Mouse (Mus musculus) hindbrain, embryonic 11.5 days (tissue): ENCODE results near the gene Habp4. TPM values are rescaled to one million over a fixed set of nuclear protein-coding genes. Genes with fewer than 3 reads are reported as not detected.
A peak's percentile ranks its signal among the peaks of the same experiment; 100 is the strongest.

ENCODE experiments used
- ATAC-seq: fragments of 200-750 bp; cut with Nextera tagmentation; 2 replicates; pipeline ENCODE4 v1.8.0; 2017; ENCODE audit warnings: mild to moderate bottlenecking, moderate TSS enrichment, moderate library complexity; ENCODE audit not compliant: low FRiP score
- DNase-seq: peaks from one replicate; pipeline ENCODE4 v3.0.0-alpha.2; 2015; ENCODE audit warnings: low spot score
- H3K27ac ChIP-seq: fragments of 300-500 bp; sonication (generic); 2 replicates; pipeline ENCODE4 v1.5.1; 2014; ENCODE audit warnings: mild to moderate bottlenecking, low read depth, low read length
- H3K27me3 ChIP-seq: fragments of 300-500 bp; sonication (generic); 2 replicates; pipeline ENCODE4 v1.6.1; 2014; ENCODE audit warnings: mild to moderate bottlenecking, low read length, moderate library complexity, mixed read lengths; ENCODE audit not compliant: control insufficient read depth, insufficient read depth
- H3K36me3 ChIP-seq: fragments of 300-500 bp; sonication (generic); 2 replicates; pipeline ENCODE4 v1.6.1; 2014; ENCODE audit warnings: mild to moderate bottlenecking, low read length, moderate library complexity, mixed read lengths; ENCODE audit not compliant: control insufficient read depth, insufficient read depth
- H3K4me1 ChIP-seq: fragments of 300-500 bp; sonication (generic); replicated peaks from 2 replicates; pipeline ENCODE4 v1.6.1; 2014; ENCODE audit warnings: low read length, mixed read lengths; ENCODE audit not compliant: control insufficient read depth, insufficient read depth
- H3K4me2 ChIP-seq: fragments of 300-500 bp; sonication (generic); replicated peaks from 2 replicates; pipeline ENCODE4 v1.6.1; 2014; ENCODE audit warnings: mild to moderate bottlenecking, low read depth, low read length
- H3K4me3 ChIP-seq: fragments of 300-500 bp; sonication (generic); 2 replicates; pipeline ENCODE4 v1.5.1; 2014; ENCODE audit warnings: low read depth, low read length
- H3K9ac ChIP-seq: fragments of 300-500 bp; sonication (generic); 2 replicates; pipeline ENCODE4 v1.6.1; 2014; ENCODE audit warnings: low read depth, low read length
- H3K9me3 ChIP-seq: fragments of 300-500 bp; sonication (generic); 2 replicates; pipeline ENCODE4 v1.6.1; 2016; ENCODE audit warnings: low read length; ENCODE audit not compliant: control insufficient read depth
- WGBS: fragments of 180-500 bp; shearing (Covaris S2); extraction: QIAGEN DNeasy Blood & Tissue Kit; methylation state at CpG from one replicate; pipeline ENCODE4 v1.1.7; 2014; 5-methylcytosine and 5-hydroxymethylcytosine counted together
- polyA plus RNA-seq: library from polyadenylated mRNA; unstranded; fragments of >200 nt; fragmentation: Nextera tagmentation; extraction: Ambion mirVana; gene quantifications from 2 replicates; pipeline ENCODE4 v1.2.1, GENCODE M21; 2014

The Habp4 gene
- polyA plus RNA-seq, 1 experiment from 2014 or later = 30.3 TPM

DNA sequence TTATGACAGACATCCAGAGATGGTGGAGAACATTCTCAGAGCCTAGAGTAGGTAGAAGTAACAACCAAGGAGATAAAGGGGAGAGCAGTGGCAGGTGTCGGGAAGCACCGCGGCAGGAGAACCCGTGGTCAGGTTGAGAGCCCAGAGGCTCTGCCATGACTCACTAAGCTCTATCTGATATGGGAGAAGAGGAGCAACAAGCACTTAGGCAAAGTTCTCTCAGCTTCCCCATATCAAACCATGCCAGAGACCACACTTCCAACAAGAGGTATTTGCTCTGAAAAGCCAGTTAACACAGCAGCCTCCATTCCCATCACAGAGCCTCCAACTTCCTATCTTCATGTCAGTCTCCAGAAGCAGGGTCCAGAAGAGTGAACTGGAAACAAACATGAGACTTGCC lies 39.3 kb downstream of the Habp4 start:
- Histone ChIP-seq H3K4me2 (no peak overlapping the region), H3K4me3 (no peak overlapping the region), H3K36me3 (no peaks in the 10 kb centered on the region), H3K27me3 (no peaks in the 10 kb centered on the region), H3K9ac (no peak overlapping the region), H3K9me3 (no peaks in the 10 kb centered on the region), H3K27ac (no peak overlapping the region), H3K4me1 (no peaks in the 10 kb centered on the region)
- DNase-seq (no peak), ATAC-seq (no peak)
- 96% methylated on average over 4 of the region's 4 CpGs for WGBS

DNA sequence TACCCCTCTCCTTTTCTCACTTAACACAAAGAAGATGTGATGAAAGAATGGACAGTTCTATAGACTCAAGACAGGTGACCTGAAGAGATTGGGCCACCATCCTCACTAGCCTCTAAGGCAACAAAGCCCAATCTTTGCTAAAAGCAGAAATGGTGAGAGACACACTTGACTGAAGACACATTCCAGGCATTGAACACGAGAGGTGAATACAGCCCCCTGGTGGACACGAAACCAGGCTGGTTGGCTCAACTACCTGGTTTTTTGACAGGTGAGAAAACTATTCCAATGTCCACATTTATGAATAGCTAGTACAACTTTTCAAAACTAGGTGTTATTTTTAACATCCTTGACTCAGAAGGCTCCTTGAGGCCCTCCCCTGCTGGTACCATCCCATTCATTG lies 43.1 kb downstream of the Habp4 start:
- H3K4me3 ChIP-seq = no peak overlapping the region
- H3K27me3 ChIP-seq = no peaks in the 10 kb centered on the region
- no peaks in the 10 kb centered on the region for H3K9me3 ChIP-seq
- H3K4me1 ChIP-seq = no peaks in the 10 kb centered on the region
- 74% methylated on average over 2 of the region's 2 CpGs for WGBS
- no peaks in the 10 kb centered on the region for H3K36me3 ChIP-seq
- H3K27ac ChIP-seq = no peak overlapping the region
- H3K4me2 ChIP-seq = no peak overlapping the region
- H3K9ac ChIP-seq = no peak overlapping the region
- DNase-seq = peak; percentile 11
- no peak for ATAC-seq

DNA sequence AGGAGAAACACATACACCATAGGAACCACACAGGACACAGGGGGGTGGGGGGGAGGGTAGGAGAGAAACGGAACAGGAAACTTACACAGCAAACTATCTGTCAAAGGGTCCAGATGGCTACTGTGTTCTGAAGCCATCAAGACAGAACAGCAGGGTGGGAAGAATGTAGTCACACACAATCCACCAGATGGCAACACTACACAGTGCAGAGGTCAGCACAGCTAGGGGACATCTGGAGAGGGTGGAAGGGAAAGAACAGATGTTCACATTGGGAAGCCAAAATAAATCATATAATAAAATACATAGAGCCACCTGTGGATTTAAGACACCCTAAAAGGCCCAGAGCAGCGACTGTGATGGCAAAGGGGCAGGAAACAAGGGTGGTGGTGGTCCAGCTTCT lies 43.6 kb downstream of the Habp4 start:
- no peak overlapping the region for H3K27ac ChIP-seq
- H3K9me3 ChIP-seq = no peaks in the 10 kb centered on the region
- ATAC-seq (peak; percentile 89), DNase-seq (peak; percentile 49)
- H3K4me3 ChIP-seq = no peak overlapping the region
- no peaks in the 10 kb centered on the region for H3K27me3 ChIP-seq
- H3K9ac ChIP-seq = no peak overlapping the region
- H3K4me2 ChIP-seq = no peak overlapping the region
- 33% methylated on average over 2 of the region's 2 CpGs for WGBS
- no peaks in the 10 kb centered on the region for H3K36me3 ChIP-seq
- H3K4me1 ChIP-seq = no peaks in the 10 kb centered on the region

DNA sequence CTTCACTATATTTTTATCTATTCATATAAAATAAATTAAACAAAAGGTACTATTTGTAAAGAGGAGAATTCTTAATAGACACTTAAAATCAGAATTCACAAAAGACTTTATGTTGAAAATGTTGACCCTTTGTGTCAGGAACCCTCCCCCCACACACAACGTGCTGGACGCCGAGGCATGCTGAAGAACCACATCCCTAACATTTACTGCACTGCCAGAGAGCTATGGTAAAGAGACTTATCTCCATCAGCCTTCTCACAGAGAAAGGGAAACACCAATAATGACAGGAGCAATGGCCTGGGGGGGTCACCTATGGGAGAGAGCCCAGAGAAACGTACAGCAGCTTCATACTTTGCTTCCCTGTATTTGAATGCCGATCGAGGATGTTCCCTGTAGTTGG lies 46.5 kb downstream of the Habp4 start:
- no peak overlapping the region for H3K9ac ChIP-seq
- no peak overlapping the region for H3K4me3 ChIP-seq
- no peak overlapping the region for H3K27ac ChIP-seq
- 91% methylated on average over 6 of the region's 6 CpGs for WGBS
- ATAC-seq (no peak), DNase-seq (no peak)
- H3K36me3 ChIP-seq = no peaks in the 10 kb centered on the region
- H3K27me3 ChIP-seq = no peaks in the 10 kb centered on the region
- H3K9me3 ChIP-seq = no peaks in the 10 kb centered on the region
- no peak overlapping the region for H3K4me2 ChIP-seq
- H3K4me1 ChIP-seq = no peaks in the 10 kb centered on the region

GRCm38 (mm10) chr13:64211995-64212603 lies 50.5 kb downstream of the Habp4 start:
- H3K4me3 ChIP-seq = no peak overlapping the region
- H3K9me3 ChIP-seq = no peaks in the 10 kb centered on the region
- no peaks in the 10 kb centered on the region for H3K36me3 ChIP-seq
- no peak for DNase-seq
- no peak overlapping the region for H3K4me2 ChIP-seq
- H3K4me1 ChIP-seq = no peaks in the 10 kb centered on the region
- ATAC-seq = no peak
- H3K9ac ChIP-seq = no peak overlapping the region
- H3K27ac ChIP-seq = no peak overlapping the region
- H3K27me3 ChIP-seq = no peaks in the 10 kb centered on the region
- 88% methylated on average over 5 of the region's 5 CpGs for WGBS

- Histone ChIP-seq H3K4me2 (no peak overlapping the region), H3K27me3 (no peaks in the 10 kb centered on the region), H3K4me3 (no peak overlapping the region), H3K9me3 (no peaks in the 10 kb centered on the region), H3K36me3 (no peaks in the 10 kb centered on the region), H3K4me1 (no peaks in the 10 kb centered on the region), H3K27ac (no peak overlapping the region), H3K9ac (no peak overlapping the region)
- DNase-seq (no peak), ATAC-seq (no peak)
- 99% methylated on average over 5 of the region's 5 CpGs for WGBS
Measured at GRCm38 (mm10) chr13:64214891-64215290, 53.3 kb downstream of the Habp4 start.

- no peak for ATAC-seq
- Histone ChIP-seq H3K36me3 (no peaks in the 10 kb centered on the region), H3K4me3 (no peak overlapping the region), H3K9ac (no peak overlapping the region), H3K27ac (no peak overlapping the region), H3K4me1 (no peaks in the 10 kb centered on the region), H3K4me2 (no peak overlapping the region), H3K9me3 (no peaks in the 10 kb centered on the region), H3K27me3 (no peaks in the 10 kb centered on the region)
- 96% methylated on average over 3 of the region's 3 CpGs for WGBS
- no peak for DNase-seq
Measured at GRCm38 (mm10) chr13:64225738-64226137, 64.1 kb downstream of the Habp4 start.

- Histone ChIP-seq H3K9ac (no peak overlapping the region), H3K4me1 (no peaks in the 10 kb centered on the region), H3K27ac (no peak overlapping the region), H3K4me2 (no peak overlapping the region), H3K9me3 (no peaks in the 10 kb centered on the region), H3K36me3 (no peaks in the 10 kb centered on the region), H3K4me3 (no peak overlapping the region), H3K27me3 (no peaks in the 10 kb centered on the region)
- WGBS = 92% methylated on average over 4 of the region's 4 CpGs
- DNase-seq = no peak
- ATAC-seq = no peak
Measured at GRCm38 (mm10) chr13:64226725-64227124, 65.1 kb downstream of the Habp4 start.

DNA sequence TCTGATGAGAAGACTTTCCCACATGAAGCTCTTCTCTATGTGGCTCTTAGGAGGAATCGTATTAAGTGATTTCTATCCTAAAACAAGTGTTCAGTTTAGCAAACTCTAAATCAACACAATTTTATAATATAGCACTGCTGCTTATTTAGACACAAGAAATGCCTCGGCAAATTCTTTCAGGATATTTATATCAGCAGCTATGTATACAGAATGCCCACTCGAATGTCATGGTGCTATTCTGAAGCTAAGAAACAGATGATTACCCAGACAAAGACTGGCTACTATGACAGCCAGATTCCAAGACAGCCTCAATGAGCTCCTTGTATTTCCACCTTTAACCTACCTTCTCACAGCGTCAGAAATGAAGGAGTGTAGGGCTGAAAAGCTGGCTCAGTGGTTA lies 71.5 kb downstream of the Habp4 start:
- ATAC-seq = no peak
- H3K27me3 ChIP-seq = no peaks in the 10 kb centered on the region
- 83% methylated on average over 4 of the region's 4 CpGs for WGBS
- no peak overlapping the region for H3K4me3 ChIP-seq
- DNase-seq = no peak
- no peak overlapping the region for H3K9ac ChIP-seq
- no peak overlapping the region for H3K27ac ChIP-seq
- H3K36me3 ChIP-seq = no peaks in the 10 kb centered on the region
- H3K9me3 ChIP-seq = no peaks in the 10 kb centered on the region
- H3K4me1 ChIP-seq = no peaks in the 10 kb centered on the region
- no peak overlapping the region for H3K4me2 ChIP-seq
